Mouse (Mus musculus): ENCODE data around the gene Nceh1. TPM values are rescaled to one million over a fixed set of nuclear protein-coding genes. Genes with fewer than 3 reads are reported as not detected.
A peak's percentile ranks its signal among the peaks of the same experiment; 100 is the strongest.
"Not testable (repeated sequence)": the region's sequence is repeated elsewhere in the genome, so short reads cannot be mapped to it uniquely, and the experiment has no call there.

The Nceh1 gene
- total RNA-seq, 4 experiments from 2014 or later: 183 to 266 (median 229) TPM

- DNase-seq (ENCODE audit: low spot score): no peak
Observed at GRCm38 (mm10) chr3:27228530-27229309, 46.0 kb downstream of the Nceh1 start.

GRCm38 (mm10) chr3:27233361-27233760, 50.6 kb downstream of the Nceh1 start:
- no peak for DNase-seq (ENCODE audit: low spot score)

GRCm38 (mm10) chr3:27233841-27234240, 51.1 kb downstream of the Nceh1 start:
- peak; percentile 51 for DNase-seq (ENCODE audit: low spot score)

GRCm38 (mm10) chr3:27234976-27235375, 52.2 kb downstream of the Nceh1 start:
- no peak for DNase-seq (ENCODE audit: low spot score)

DNA sequence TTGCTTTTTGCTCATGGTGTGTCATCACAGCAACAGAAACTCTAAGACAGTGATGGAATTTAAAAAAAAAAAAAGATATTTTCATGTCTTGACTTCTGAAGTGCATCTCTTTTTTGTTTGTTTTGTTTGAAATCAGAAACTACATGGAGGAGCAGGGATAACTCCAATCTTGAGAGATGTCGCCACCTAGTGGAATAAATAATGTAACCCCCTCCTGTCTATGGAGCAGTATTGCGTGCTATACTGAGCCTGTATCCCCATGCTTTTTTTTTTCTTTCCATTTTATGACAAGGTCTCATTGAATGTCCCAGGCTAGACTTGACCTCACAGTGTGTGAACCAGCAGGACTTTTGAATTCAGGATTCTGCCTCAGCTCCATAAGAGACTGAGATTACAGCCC, 54.5 kb downstream of the Nceh1 start:
- peak; percentile 78 for DNase-seq (ENCODE audit: low spot score)

DNA sequence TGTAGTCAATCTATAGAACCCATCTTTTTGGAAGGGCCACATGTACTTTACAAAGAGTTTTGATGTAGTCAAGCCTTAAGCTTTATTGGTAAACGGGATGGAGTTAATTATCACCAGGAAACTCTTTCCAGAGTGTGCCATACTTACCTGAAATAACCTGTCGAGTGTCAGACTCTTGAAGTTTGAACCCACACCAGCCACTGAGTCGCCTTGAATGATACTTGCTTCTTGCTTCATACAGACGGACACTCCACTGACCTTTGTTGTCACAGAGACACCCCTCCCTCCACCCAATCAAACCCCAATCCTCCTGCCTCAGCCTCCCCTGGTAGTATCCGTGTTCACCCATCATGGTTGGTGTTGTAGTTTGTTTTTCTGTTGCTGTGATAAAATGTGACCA, 55.8 kb downstream of the Nceh1 start:
- no peak for DNase-seq (ENCODE audit: low spot score)

DNA sequence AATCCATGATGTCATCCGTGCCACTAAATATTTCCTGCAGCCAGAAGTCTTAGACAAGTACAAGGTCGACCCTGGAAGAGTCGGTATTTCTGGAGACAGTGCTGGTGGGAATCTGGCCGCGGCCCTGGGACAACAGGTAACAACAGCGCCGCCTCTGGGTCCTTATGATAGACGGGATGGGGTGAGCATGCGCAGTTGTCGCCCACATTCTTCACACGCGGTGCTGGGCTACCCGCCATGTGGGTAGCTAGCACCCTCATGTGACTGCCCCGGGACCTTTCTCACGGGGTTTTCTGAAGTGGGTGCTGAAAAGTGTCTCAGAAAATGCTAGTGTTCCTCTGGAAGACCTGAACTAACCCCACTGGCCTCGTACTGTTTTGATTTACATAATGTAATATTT, 56.8 kb downstream of the Nceh1 start:
- peak; percentile 68 for DNase-seq (ENCODE audit: low spot score)

DNA sequence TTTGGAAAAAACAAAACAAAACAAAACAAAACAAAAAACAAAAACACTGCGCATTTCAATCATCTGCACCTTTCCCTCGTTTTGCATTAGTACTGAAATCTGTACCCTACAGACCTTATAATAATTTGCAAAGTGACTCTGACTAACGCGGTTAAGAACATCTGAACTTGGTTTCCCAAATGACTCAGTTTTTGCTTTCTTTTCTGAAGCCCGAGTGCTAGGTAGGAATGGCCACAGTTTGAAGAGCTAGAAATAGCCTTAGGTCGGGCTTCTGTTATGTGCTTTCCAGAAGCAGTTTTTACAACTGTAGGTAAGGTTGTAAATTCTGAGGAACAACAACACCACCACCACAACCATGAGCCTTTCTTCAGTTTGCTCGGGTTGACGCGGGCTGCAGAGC, 59.1 kb downstream of the Nceh1 start:
- no peak for DNase-seq (ENCODE audit: low spot score)

- no peak for DNase-seq (ENCODE audit: low spot score)
Observed at GRCm38 (mm10) chr3:27246166-27246565, 63.4 kb downstream of the Nceh1 start.

DNA sequence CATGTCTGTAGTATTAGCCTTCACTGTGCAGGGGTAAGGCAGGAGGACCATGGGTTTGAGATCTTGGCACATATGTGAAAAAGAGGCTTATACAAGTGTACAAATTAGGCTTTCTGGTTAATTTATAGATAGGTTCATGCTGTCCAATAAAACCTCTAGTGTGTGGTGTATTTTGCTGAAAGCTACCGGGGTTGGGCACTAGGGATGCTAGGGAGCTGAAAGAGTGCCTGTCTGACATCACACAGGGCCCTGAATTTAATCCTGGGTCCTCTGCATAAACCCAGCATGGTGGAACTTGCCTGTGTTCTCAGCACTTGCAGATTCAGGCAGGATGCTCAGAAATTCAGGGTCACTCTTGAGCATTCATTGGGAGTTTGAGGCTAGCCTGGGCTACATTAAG, 65.0 kb downstream of the Nceh1 start:
- no peak for DNase-seq (ENCODE audit: low spot score)

DNA sequence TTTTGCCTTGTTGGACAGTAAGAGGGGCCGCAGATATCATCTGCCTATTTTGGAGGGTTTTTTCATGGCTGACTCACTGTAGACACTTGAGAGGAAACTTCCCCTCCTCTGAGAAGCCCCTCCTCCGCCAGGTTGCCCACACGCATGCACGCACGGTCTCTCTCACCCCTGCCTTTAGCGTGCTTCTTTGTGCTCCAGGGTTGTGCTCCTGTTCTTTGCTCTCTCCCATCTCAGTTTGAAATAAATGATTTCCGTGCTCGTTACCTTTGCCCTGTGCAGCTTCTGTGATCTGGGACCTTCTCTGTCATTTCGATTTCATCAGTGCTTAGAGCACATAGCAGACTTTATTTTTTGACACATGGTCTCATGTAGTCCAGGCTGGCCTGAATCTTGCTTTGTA, 66.3 kb downstream of the Nceh1 start:
- no peak for DNase-seq (ENCODE audit: low spot score)

GRCm38 (mm10) chr3:27250936-27251335, 68.2 kb downstream of the Nceh1 start:
- no peak for DNase-seq (ENCODE audit: low spot score)

- DNase-seq (ENCODE audit: low spot score): no peak
Observed at GRCm38 (mm10) chr3:27258461-27258860, 75.7 kb downstream of the Nceh1 start.

DNA sequence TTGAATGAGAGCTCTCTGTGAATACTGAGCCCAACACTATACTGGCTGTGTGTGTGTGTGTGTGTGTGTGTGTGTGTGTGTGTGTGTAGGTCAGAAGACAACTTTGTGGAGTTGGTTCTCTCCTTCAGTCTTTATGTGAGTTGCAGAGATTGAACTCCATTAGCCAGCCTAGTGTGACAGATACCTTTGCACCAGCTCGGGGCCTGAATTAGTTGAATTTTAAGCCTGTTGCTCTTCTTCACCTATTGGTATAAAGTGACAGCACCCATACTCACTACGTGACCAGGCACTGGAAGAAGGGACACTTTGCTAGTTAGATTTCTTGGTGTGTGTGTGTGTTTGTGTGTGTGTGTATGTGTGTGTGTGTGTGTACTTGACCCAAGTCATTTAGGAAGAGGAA, 77.6 kb downstream of the Nceh1 start:
- no peak for DNase-seq (ENCODE audit: low spot score)

DNA sequence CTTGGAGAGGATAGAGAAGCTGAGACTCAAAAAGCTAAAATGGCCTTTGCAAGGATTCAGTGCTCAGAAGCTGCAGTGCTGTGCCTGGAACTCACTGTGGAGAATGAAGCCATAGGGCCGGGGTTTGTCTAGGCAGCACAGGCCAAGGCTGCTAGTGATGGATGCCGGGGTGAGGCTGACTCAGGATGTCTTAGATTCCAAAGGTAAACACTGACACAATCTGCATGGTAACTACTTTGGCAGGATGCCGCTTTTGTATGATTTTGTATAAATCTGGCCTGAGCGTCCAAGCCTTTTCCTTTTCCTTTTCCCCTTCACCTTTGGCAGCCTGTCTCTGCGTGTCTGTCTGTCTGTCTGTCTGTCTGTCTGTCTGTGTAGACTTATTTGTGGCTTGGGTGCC, 84.6 kb downstream of the Nceh1 start:
- peak; percentile 60 for DNase-seq (ENCODE audit: low spot score)

GRCm38 (mm10) chr3:27267887-27268286, 85.1 kb downstream of the Nceh1 start:
- DNase-seq (ENCODE audit: low spot score): no peak

GRCm38 (mm10) chr3:27269151-27269550, 86.4 kb downstream of the Nceh1 start:
- no peak for DNase-seq (ENCODE audit: low spot score)

- DNase-seq (ENCODE audit: low spot score): peak; percentile 69
Observed at GRCm38 (mm10) chr3:27270160-27270962, 87.6 kb downstream of the Nceh1 start.

DNA sequence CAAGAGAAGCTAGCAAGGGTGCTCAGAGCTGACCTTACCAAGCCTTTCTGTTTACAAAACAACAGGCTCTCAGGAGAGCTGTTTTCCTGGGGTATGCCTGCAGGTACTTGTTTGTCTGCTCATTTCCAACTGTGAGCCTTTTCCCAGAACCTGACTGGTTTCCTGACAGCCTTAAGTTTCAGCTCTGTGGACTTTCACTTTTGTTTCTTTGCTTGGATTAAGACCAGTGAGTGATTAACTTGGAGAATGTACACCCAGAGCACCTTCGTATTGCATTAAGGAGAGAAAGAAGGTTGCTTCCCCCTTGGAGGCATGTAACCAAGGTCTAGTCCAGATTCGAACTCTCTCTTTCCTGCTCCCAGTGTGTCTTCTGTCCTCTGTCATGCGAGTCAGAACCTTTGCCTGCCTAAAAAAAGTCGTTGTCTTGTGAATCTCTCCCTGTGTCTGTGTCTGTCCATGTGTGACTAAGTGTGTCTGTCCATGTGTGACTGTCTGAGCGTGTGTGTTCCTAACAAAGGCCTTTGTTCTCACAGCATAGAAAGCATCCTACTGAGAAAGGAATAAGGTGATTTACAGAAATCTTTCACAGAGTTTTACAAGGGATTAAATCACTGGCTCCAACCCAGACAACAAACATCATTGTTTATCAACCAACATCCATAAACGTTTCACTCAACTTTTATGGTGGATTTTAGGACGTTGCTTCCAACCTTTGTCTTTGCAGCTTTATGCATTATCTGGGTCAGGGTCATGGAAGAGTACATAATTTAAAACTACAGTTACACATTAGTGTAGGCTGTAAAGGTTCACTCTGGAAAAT, 90.4 kb downstream of the Nceh1 start:
- no peak for DNase-seq (ENCODE audit: low spot score)

DNA sequence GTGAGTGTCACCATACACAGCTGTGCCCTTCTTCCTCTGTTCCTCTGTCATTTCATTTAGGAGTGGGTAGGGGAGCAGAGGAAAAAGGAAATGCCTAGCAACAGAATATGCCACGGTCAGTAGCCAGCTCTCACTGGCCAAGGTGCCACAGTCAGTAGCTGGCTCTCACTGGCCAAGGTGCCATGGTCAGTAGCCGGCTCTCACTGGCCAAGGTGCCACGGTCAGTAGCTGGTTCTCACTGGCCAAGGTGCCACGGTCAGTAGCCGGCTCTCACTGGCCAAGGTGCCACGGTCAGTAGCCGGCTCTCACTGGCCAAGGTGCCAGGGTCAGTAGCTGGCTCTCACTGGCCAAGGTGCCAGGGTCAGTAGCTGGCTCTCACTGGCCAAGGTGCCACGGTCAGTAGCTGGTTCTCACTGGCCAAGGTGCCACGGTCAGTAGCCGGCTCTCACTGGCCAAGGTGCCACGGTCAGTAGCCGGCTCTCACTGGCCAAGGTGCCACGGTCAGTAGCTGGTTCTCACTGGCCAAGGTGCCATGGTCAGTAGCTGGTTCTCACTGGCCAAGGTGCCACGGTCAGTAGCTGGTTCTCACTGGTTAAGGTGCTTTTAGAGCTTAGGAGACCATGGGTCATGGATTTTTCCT, 96.6 kb downstream of the Nceh1 start:
- not testable (repeated sequence) for DNase-seq (ENCODE audit: low spot score)

DNA sequence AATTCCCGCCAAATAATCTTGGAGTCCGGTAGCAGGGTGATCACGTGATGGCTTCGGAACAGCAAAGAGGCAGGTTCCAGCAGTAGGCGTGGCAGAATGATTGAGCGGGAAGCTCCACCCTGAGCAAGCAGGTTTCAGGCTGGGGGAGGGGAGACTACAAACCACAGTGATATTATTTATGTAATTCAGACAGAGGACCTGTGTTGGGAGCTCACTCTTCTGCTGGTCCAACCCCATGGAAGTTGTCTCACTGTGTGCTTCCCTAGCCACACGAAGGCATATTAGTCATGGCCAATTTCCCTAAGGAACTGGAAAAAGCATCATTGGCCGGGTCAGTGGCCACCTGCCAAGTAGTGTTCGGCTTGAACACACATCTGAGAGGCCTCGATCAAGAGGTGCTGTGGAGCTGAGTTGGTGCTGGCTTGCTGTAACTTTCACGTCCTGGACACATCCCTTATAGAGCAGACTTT, 97.5 kb downstream of the Nceh1 start:
- peak; percentile 73 for DNase-seq (ENCODE audit: low spot score)

Data from heart, adult 8-10 months (tissue).